9 mouse cellular contexts compared by ENCODE assay signal in genomic region chr4:125912444-125913049, GRCm38 (mm10).
DNase-seq lines count a peak whose midpoint lies in the region; ATAC-seq and TF ChIP-seq lines count a peak whose summit lies in the region.
"Had no signal": no experiment of that assay in that cellular context is flagged by ENCODE, and none has a peak within 500 bp of the region (broad histone marks: within the 10 kb centered on the region; RNA-seq: fewer than 3 reads in every experiment).

No protein-coding gene starts in this region.

- H3K36me3 ChIP-seq in lung, postnatal 0 days (ENCODE audit: insufficient read depth, low read length), result no peaks in the 10 kb centered on the region
- H3K36me3 ChIP-seq: limb, embryonic 15.5 days had no signal

- no peak overlapping the region for H3K4me2 ChIP-seq in lung, postnatal 0 days (replicated peaks; ENCODE audit: low read depth, low read length)
- H3K4me2 ChIP-seq: limb, embryonic 15.5 days had no signal

- no peaks in the 10 kb centered on the region for H3K9me3 ChIP-seq in lung, postnatal 0 days (ENCODE audit: low read length)
- H3K9me3 ChIP-seq: limb, embryonic 15.5 days had no signal

- no peak overlapping the region for H3K4me3 ChIP-seq in lung, postnatal 0 days (ENCODE audit: low read depth, low read length)
- H3K4me3 ChIP-seq: limb, embryonic 15.5 days had no signal

- WGBS in lung, postnatal 0 days, result 25% methylated on average over 8 of the region's 8 CpGs

- no peak overlapping the region for H3K27ac ChIP-seq in lung, postnatal 0 days (ENCODE audit: low read length)
- H3K27ac ChIP-seq: limb, embryonic 15.5 days had no signal

- H3K4me1 ChIP-seq in lung, postnatal 0 days (ENCODE audit: insufficient read depth, low read depth, low read length), result no peaks in the 10 kb centered on the region

- peaks cover 3% of the 10 kb centered on the region; the same call in 1 of the 2 replicates for H3K27me3 ChIP-seq in lung, postnatal 0 days (replicated peaks; ENCODE audit: insufficient read depth, low read length)

- H3K9ac ChIP-seq in lung, postnatal 0 days (replicated peaks; ENCODE audit: low read depth), result no peak overlapping the region
- H3K9ac ChIP-seq: limb, embryonic 15.5 days had no signal

- ATAC-seq in CD4-positive, CD25-positive, alpha-beta regulatory T cell, adult 4 months, result no peak
- peak; percentile 30; the same call in 1 of the 2 replicates for ATAC-seq in lung, postnatal 0 days

- peak; percentile 50 for DNase-seq in CD4-positive, CD25-positive, alpha-beta regulatory T cell, adult 2 months (ENCODE audit: low read depth, low spot score)
- peak; percentile 70 for DNase-seq in adrenal gland, adult 8-10 months
- peak; percentile 81 for DNase-seq in embryo, embryonic 9.5 days (ENCODE audit: extremely low spot score)
- DNase-seq in heart, postnatal 4 days, result peak; percentile 60
- peak; percentile 30 to 69 for DNase-seq in layer of hippocampus, adult 8-10 months (ENCODE audit: low spot score in 2 of 2)
- peak; percentile 48 for DNase-seq in lung, postnatal 0 days (ENCODE audit: low spot score)
- peak; percentile 47 to 68 for DNase-seq in right cerebral cortex, postnatal 10 days (ENCODE audit: low spot score in 2 of 2)

- no peak for TF ChIP-seq EP300 in lung, postnatal 0 days (IDR thresholded peaks at IDR 0.05)

- TF ChIP-seq CTCF in lung, postnatal 0 days (IDR thresholded peaks at IDR 0.05), result peak; percentile 69
